ENCODE assay signal across 8 mouse cellular contexts in the genomic region with DNA sequence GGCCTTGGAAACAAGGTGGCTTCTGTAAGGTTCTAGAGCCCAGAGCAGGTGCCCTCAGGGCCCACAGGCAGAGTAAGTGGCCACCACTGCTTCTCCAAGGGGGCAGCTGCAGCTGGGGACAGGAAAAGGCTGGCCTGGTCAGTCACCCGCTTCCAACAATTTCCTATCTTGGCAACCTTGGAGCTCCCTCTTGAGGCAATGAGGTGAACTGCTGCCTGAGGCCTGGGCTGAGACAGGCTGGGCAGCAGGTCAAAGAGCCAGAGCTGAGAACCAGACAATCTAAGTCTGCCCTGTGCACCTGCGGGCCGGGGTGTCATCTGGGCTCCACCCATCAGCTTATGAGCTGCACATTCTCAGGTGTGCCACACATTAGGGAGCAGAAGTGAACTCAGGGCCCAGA. TPM values are rescaled to one million over a fixed set of nuclear protein-coding genes. Genes with fewer than 3 reads are reported as not detected.
DNase-seq lines count a peak whose midpoint lies in the region; ATAC-seq lines count a peak whose summit lies in the region.

No protein-coding gene starts in this region.

- H3K36me3 ChIP-seq in hindbrain, embryonic 11.5 days (ENCODE audit: control insufficient read depth, insufficient read depth, low read length): no peaks in the 10 kb centered on the region
- no peaks in the 10 kb centered on the region for H3K36me3 ChIP-seq in hindbrain, embryonic 13.5 days
- no peaks in the 10 kb centered on the region for H3K36me3 ChIP-seq in splenic B cell, adult 2 months (ENCODE audit: control insufficient read depth, insufficient read depth, low read length, poor library complexity, severe bottlenecking)

- H3K27me3 ChIP-seq in hindbrain, embryonic 11.5 days (ENCODE audit: control insufficient read depth, insufficient read depth, low read length): no peaks in the 10 kb centered on the region
- no peaks in the 10 kb centered on the region; the same call in 1 of the 2 replicates for H3K27me3 ChIP-seq in hindbrain, embryonic 13.5 days
- no peaks in the 10 kb centered on the region for H3K27me3 ChIP-seq in splenic B cell, adult 2 months (ENCODE audit: control insufficient read depth, insufficient read depth, low read length, poor library complexity, severe bottlenecking)

- no peaks in the 10 kb centered on the region for H3K9me3 ChIP-seq in hindbrain, embryonic 11.5 days (ENCODE audit: control insufficient read depth, low read length)
- H3K9me3 ChIP-seq in hindbrain, embryonic 13.5 days: no peaks in the 10 kb centered on the region

- DNase-seq in hindbrain, embryonic 11.5 days (ENCODE audit: low spot score): peak; percentile 89
- peak; percentile 90 to 93 for DNase-seq in cerebellum, postnatal 10 days
- peak; percentile 80 for DNase-seq in gastrocnemius, postnatal 14 days
- DNase-seq in kidney, adult 11 months: peak; percentile 72
- peak; percentile 70 to 78 for DNase-seq in left cerebral cortex, postnatal 25 days (ENCODE audit: low spot score in 2 of 2)
- peak; percentile 50 to 77 for DNase-seq in monocyte, adult 2 months (ENCODE audit: low read depth in 1 of 2, low spot score in 2 of 2)
- peak; percentile 83 for DNase-seq in splenic B cell, adult 2 months (ENCODE audit: low read depth, low spot score)

- no peak for ATAC-seq in hindbrain, embryonic 11.5 days (ENCODE audit: low FRiP score)
- ATAC-seq in hindbrain, embryonic 13.5 days (ENCODE audit: low FRiP score): no peak

- intact Hi-C loops in gastrocnemius, postnatal 14 days (cut with DNase I; ENCODE audit: low total_unique reads): loop anchor here (2.0 to 5.0 kb wide), 2 partner anchors 46 to 110 kb away; no protein-coding TSS in a partner anchor
- intact Hi-C loops in left cerebral cortex, postnatal 25 days (cut with DNase I): loop anchor here (2.0 kb wide), 1 partner anchor 46 kb away; no protein-coding TSS in a partner anchor

- no peak overlapping the region for H3K9ac ChIP-seq in hindbrain, embryonic 11.5 days (ENCODE audit: low read depth, low read length)
- H3K9ac ChIP-seq in hindbrain, embryonic 13.5 days: no peak overlapping the region

- no peak overlapping the region for H3K4me2 ChIP-seq in hindbrain, embryonic 11.5 days (replicated peaks; ENCODE audit: low read depth, low read length)
- no peak overlapping the region for H3K4me2 ChIP-seq in hindbrain, embryonic 13.5 days

- H3K4me1 ChIP-seq in hindbrain, embryonic 11.5 days (replicated peaks; ENCODE audit: control insufficient read depth, insufficient read depth, low read length): no peaks in the 10 kb centered on the region
- no peaks in the 10 kb centered on the region for H3K4me1 ChIP-seq in hindbrain, embryonic 13.5 days (replicated peaks)

- no peak overlapping the region for H3K27ac ChIP-seq in hindbrain, embryonic 11.5 days (ENCODE audit: low read depth, low read length)
- no peak overlapping the region for H3K27ac ChIP-seq in hindbrain, embryonic 13.5 days

- no peak overlapping the region for H3K4me3 ChIP-seq in hindbrain, embryonic 11.5 days (ENCODE audit: low read depth, low read length)
- no peak overlapping the region for H3K4me3 ChIP-seq in hindbrain, embryonic 13.5 days

- 28% methylated on average over 3 of the region's 3 CpGs for WGBS in hindbrain, embryonic 11.5 days
- 34% methylated on average over 3 of the region's 3 CpGs for WGBS in hindbrain, embryonic 13.5 days

RNA-seq across cellular contexts. Expression of a gene that starts 3.5 kb away (rescaled TPM):
- 4.3 and 7.2 TPM in 2 replicates for polyA plus RNA-seq in hindbrain, embryonic 11.5 days (2014; fragmentation: Nextera tagmentation; extraction: Ambion mirVana)
- polyA plus RNA-seq in hindbrain, embryonic 13.5 days (2015; fragmentation: Nextera tagmentation; extraction: Ambion mirVana): 8.9 and 9.5 TPM in 2 replicates
- 1 to 10 TPM in 1 of 2 experiments, under 1 TPM in 1; 0.91 to 1.9 TPM for total RNA-seq in gastrocnemius, postnatal 14 days (2021)
- 10 to 100 TPM; 33.5 to 33.7 TPM for total RNA-seq in left cerebral cortex, postnatal 25 days (2021)

RNA-seq across cellular contexts. Expression of a gene that starts 18.7 kb away (rescaled TPM):
- not detected in 2 replicates for polyA plus RNA-seq in hindbrain, embryonic 11.5 days (2014; fragmentation: Nextera tagmentation; extraction: Ambion mirVana)
- not detected in 2 replicates for polyA plus RNA-seq in hindbrain, embryonic 13.5 days (2015; fragmentation: Nextera tagmentation; extraction: Ambion mirVana)
- not detected for total RNA-seq in gastrocnemius, postnatal 14 days (2021)
- not detected for total RNA-seq in left cerebral cortex, postnatal 25 days (2021)

RNA-seq across cellular contexts. Expression of a gene that starts 37.0 kb away (rescaled TPM):
- 40.8 and 41.7 TPM in 2 replicates for polyA plus RNA-seq in hindbrain, embryonic 11.5 days (2014; fragmentation: Nextera tagmentation; extraction: Ambion mirVana)
- 35.5 and 42.2 TPM in 2 replicates for polyA plus RNA-seq in hindbrain, embryonic 13.5 days (2015; fragmentation: Nextera tagmentation; extraction: Ambion mirVana)
- total RNA-seq in gastrocnemius, postnatal 14 days (2021): 1 to 10 TPM; 9.2 to 9.5 TPM
- total RNA-seq in left cerebral cortex, postnatal 25 days (2021): 10 to 100 TPM; 26.0 to 27.6 TPM

RNA-seq across cellular contexts. Expression of a gene that starts 49.8 kb away (rescaled TPM):
- polyA plus RNA-seq in hindbrain, embryonic 11.5 days (2014; fragmentation: Nextera tagmentation; extraction: Ambion mirVana): 0.04 TPM in 1 of 2 replicates, not detected in the other
- 0.04 and 0.09 TPM in 2 replicates for polyA plus RNA-seq in hindbrain, embryonic 13.5 days (2015; fragmentation: Nextera tagmentation; extraction: Ambion mirVana)
- total RNA-seq in gastrocnemius, postnatal 14 days (2021): 100 to 1,000 TPM in 1 of 2 experiments, 10 to 100 TPM in 1; 47.9 to 100 TPM
- total RNA-seq in left cerebral cortex, postnatal 25 days (2021): under 1 TPM; 0.11 TPM

RNA-seq across cellular contexts. Expression of a gene that starts 54.3 kb away (rescaled TPM):
- 1,430 and 1,488 TPM in 2 replicates for polyA plus RNA-seq in hindbrain, embryonic 11.5 days (2014; fragmentation: Nextera tagmentation; extraction: Ambion mirVana)
- 905 and 920 TPM in 2 replicates for polyA plus RNA-seq in hindbrain, embryonic 13.5 days (2015; fragmentation: Nextera tagmentation; extraction: Ambion mirVana)
- total RNA-seq in gastrocnemius, postnatal 14 days (2021): 100 to 1,000 TPM; 554 to 604 TPM
- 100 to 1,000 TPM; 397 to 401 TPM for total RNA-seq in left cerebral cortex, postnatal 25 days (2021)

Comparison
In these comparisons a context has a peak if more than half of its experiments do, and no peak if none do; other contexts are left out.
1. RNA of a gene that starts 3.5 kb away (total RNA-seq): 33.5 to 33.7 TPM in left cerebral cortex, postnatal 25 days; 0.91 to 1.9 TPM in gastrocnemius, postnatal 14 days; every median in the first group is over 10 times any median in the second.
2. Peak in every context shown above with its lines, with median percentiles within 50 percentile points of each other: DNase-seq.